Mouse (Mus musculus): ENCODE results near the gene Ascc1. TPM values are rescaled to one million over a fixed set of nuclear protein-coding genes. Genes with fewer than 3 reads are reported as not detected.

Ascc1 gene
- polyA plus RNA-seq, 1 experiment from 2014 or later, result 57.8 TPM

GRCm38 (mm10) chr10:59963609-59964008 is 39.0 kb upstream of the Ascc1 start:
- Histone ChIP-seq H3K4me2 (ENCODE audit: low read length) (no peak overlapping the region), H3K36me3 (ENCODE audit: insufficient read depth, low read length) (no peaks in the 10 kb centered on the region), H3K4me1 (replicated peaks; ENCODE audit: insufficient read depth, low read length) (peaks cover 14% of the 10 kb centered on the region), H3K9ac (ENCODE audit: low read depth, low read length) (no peak overlapping the region), H3K9me3 (replicated peaks; ENCODE audit: low read length) (no peaks in the 10 kb centered on the region), H3K4me3 (replicated peaks; ENCODE audit: low read depth, low read length) (no peak overlapping the region), H3K27ac (no peak overlapping the region), H3K27me3 (ENCODE audit: insufficient read depth, low read length) (no peaks in the 10 kb centered on the region)
- no peak for ATAC-seq (replicated peaks; ENCODE audit: low FRiP score, low read depth)
- no peak for DNase-seq (ENCODE audit: low spot score)
- 73% methylated on average over 2 of the region's 2 CpGs for WGBS
- no peak for TF ChIP-seq CTCF (IDR thresholded peaks at IDR 0.05; ENCODE audit: low read depth)

DNA sequence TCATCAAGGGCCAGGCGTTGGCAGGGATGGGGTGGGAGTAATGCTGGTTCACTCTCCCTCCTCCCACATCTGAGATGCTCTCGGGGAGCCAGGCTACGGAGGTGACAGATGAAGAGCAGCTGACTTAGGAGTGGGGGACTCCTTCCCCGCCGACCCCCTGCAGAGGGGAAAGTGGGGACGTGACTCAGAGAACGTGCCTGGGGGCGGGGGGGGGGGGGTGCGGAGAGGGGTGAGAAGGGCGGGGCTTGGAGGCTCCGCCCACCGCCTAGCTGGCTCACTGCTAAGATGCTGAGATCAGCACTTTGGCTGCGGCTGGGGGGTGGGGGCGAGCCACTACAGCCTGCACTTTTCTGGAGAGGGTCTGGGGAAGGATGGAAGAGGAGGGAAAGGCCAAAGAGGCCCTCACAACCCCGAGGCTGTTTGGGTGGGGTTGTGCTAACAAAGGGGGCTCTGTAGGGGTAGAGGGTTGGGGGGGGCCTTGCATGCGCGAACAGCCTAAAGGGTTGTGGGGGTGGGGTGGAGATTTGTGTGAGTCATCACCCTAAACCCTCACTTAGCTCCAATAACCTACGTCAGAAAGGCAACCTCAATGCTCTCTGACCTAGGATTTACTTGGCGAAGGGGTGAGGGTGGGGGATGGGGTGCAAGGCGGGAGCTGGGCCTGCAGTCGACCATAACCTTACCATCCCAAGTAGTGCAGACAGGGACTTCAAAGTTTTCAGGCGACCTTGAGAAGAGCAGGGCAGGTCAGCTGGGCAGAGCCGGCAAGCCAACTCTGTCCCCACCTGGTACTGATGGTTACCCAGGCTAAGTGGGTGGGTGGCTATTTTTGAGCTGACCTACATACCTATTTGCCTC is 37.9 kb upstream of the Ascc1 start:
- Histone ChIP-seq H3K36me3 (ENCODE audit: insufficient read depth, low read length) (no peaks in the 10 kb centered on the region), H3K4me1 (replicated peaks; ENCODE audit: insufficient read depth, low read length) (peaks cover 14% of the 10 kb centered on the region), H3K27ac (peak overlapping the region; percentile 47), H3K4me2 (ENCODE audit: low read length) (peak overlapping the region; percentile 45), H3K9me3 (replicated peaks; ENCODE audit: low read length) (no peaks in the 10 kb centered on the region), H3K9ac (ENCODE audit: low read depth, low read length) (0 out of 2 replicates have a peak overlapping the region, but pooled peaks have one; percentile 5), H3K27me3 (ENCODE audit: insufficient read depth, low read length) (no peaks in the 10 kb centered on the region), H3K4me3 (replicated peaks; ENCODE audit: low read depth, low read length) (no peak overlapping the region; the same call in 1 of the 2 replicates)
- no peak for TF ChIP-seq CTCF (IDR thresholded peaks at IDR 0.05; ENCODE audit: low read depth)
- peak; percentile 44 for ATAC-seq (replicated peaks; ENCODE audit: low FRiP score, low read depth)
- 8% methylated on average over 18 of the region's 23 CpGs for WGBS
- no peak for DNase-seq (ENCODE audit: low spot score)

DNA sequence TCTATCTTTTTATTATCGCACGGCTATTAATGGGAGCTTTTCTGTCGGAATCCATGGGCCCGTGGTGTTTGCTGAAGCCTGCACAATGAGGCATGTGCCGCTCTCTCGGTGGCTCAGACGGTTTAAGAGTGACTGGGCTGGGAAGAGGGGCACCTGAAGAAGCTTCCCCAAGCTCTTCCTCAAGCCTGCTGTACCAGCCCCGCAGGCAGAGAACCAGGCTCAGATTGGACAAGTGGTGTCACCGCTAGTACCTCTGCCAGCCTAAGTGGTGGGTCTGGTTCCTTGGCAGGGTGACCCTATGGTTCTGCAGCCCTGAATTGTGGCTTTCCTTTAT is 37.3 kb upstream of the Ascc1 start:
- 26% methylated on average over 9 of the region's 9 CpGs for WGBS
- DNase-seq (ENCODE audit: low spot score), result no peak
- Histone ChIP-seq H3K4me2 (ENCODE audit: low read length) (peak overlapping the region; percentile 45; the same call in 1 of the 2 replicates), H3K27me3 (ENCODE audit: insufficient read depth, low read length) (no peaks in the 10 kb centered on the region), H3K36me3 (ENCODE audit: insufficient read depth, low read length) (no peaks in the 10 kb centered on the region), H3K9ac (ENCODE audit: low read depth, low read length) (no peak overlapping the region), H3K4me1 (replicated peaks; ENCODE audit: insufficient read depth, low read length) (peaks cover 18% of the 10 kb centered on the region), H3K4me3 (replicated peaks; ENCODE audit: low read depth, low read length) (no peak overlapping the region), H3K27ac (0 out of 2 replicates have a peak overlapping the region, but pooled peaks have one; percentile 47), H3K9me3 (replicated peaks; ENCODE audit: low read length) (no peaks in the 10 kb centered on the region)
- no peak for ATAC-seq (replicated peaks; ENCODE audit: low FRiP score, low read depth)
- no peak for TF ChIP-seq CTCF (IDR thresholded peaks at IDR 0.05; ENCODE audit: low read depth)

GRCm38 (mm10) chr10:59965788-59966187 is 36.8 kb upstream of the Ascc1 start:
- TF ChIP-seq CTCF (IDR thresholded peaks at IDR 0.05; ENCODE audit: low read depth), result no peak
- Histone ChIP-seq H3K27ac (no peak overlapping the region), H3K4me1 (replicated peaks; ENCODE audit: insufficient read depth, low read length) (peaks cover 21% of the 10 kb centered on the region), H3K9me3 (replicated peaks; ENCODE audit: low read length) (no peaks in the 10 kb centered on the region), H3K9ac (ENCODE audit: low read depth, low read length) (no peak overlapping the region), H3K36me3 (ENCODE audit: insufficient read depth, low read length) (no peaks in the 10 kb centered on the region), H3K27me3 (ENCODE audit: insufficient read depth, low read length) (no peaks in the 10 kb centered on the region), H3K4me3 (replicated peaks; ENCODE audit: low read depth, low read length) (no peak overlapping the region), H3K4me2 (ENCODE audit: low read length) (no peak overlapping the region)
- no peak for DNase-seq (ENCODE audit: low spot score)
- ATAC-seq (replicated peaks; ENCODE audit: low FRiP score, low read depth), result no peak
- WGBS, result 52% methylated on average over 8 of the region's 8 CpGs

DNA sequence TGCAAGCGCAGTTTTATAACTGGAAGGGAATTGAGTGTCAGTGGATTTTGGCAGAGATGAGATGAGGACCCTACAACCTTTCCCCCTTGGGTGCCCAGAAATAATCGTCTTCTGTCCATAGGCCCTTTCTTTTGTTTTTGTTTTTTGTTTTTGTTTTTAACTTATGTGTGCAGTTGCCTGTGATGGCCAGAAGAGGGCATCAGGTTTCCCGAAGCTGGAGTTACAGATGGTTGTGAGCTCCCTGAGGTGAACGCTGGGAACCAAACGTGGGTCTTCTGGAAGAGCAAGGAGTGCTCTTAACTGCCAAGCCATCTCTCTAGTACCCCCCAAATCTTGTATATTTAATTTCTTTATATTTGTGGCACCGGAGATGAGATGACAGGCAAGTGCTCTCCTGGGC is 35.9 kb upstream of the Ascc1 start:
- no peak overlapping the region for H3K4me3 ChIP-seq (replicated peaks; ENCODE audit: low read depth, low read length)
- 95% methylated on average over 6 of the region's 6 CpGs for WGBS
- H3K4me2 ChIP-seq (ENCODE audit: low read length), result no peak overlapping the region
- no peak for ATAC-seq (replicated peaks; ENCODE audit: low FRiP score, low read depth)
- H3K9ac ChIP-seq (ENCODE audit: low read depth, low read length), result no peak overlapping the region
- no peaks in the 10 kb centered on the region for H3K27me3 ChIP-seq (ENCODE audit: insufficient read depth, low read length)
- no peaks in the 10 kb centered on the region for H3K36me3 ChIP-seq (ENCODE audit: insufficient read depth, low read length)
- H3K4me1 ChIP-seq (replicated peaks; ENCODE audit: insufficient read depth, low read length), result peaks cover 21% of the 10 kb centered on the region
- H3K9me3 ChIP-seq (replicated peaks; ENCODE audit: low read length), result no peaks in the 10 kb centered on the region
- no peak for DNase-seq (ENCODE audit: low spot score)
- H3K27ac ChIP-seq, result no peak overlapping the region
- peak; percentile 43 for TF ChIP-seq CTCF (IDR thresholded peaks at IDR 0.05; ENCODE audit: low read depth)

DNA sequence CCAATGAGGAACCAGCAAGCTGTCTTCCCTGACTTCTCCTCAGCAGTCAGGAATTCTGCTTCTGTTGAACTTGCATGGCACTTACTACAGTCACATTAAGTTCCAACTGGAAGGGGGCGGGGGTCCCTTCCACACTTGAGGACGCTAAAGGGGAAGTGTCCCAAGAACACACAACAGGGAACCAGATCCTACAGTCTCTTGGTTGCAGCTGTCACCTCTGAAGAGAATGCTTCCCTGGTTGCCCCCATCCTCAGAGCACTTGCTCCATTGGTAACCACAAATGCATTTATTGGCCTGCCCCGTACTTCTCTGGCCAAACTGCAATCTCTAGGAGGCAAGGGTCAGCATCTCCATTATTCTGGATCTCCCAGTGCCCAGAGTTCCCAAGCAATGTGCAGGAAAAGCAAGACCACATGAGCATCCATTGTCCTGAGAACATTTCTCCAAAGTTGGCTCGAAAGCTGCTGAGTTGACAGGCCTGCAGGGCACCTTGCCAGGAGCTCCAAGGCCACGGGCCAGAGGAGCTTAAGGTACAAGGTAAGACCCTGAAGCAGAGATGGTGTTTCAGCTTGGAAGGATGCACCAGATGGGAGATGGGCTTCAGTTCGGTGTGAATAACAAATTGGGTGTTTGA is 35.2 kb upstream of the Ascc1 start:
- no peak for ATAC-seq (replicated peaks; ENCODE audit: low FRiP score, low read depth)
- no peak overlapping the region for H3K27ac ChIP-seq
- no peak overlapping the region for H3K9ac ChIP-seq (ENCODE audit: low read depth, low read length)
- no peak for TF ChIP-seq CTCF (IDR thresholded peaks at IDR 0.05; ENCODE audit: low read depth)
- 76% methylated on average over 6 of the region's 6 CpGs for WGBS
- DNase-seq (ENCODE audit: low spot score), result no peak
- no peak overlapping the region for H3K4me3 ChIP-seq (replicated peaks; ENCODE audit: low read depth, low read length)
- no peaks in the 10 kb centered on the region for H3K27me3 ChIP-seq (ENCODE audit: insufficient read depth, low read length)
- H3K4me2 ChIP-seq (ENCODE audit: low read length), result no peak overlapping the region
- H3K4me1 ChIP-seq (replicated peaks; ENCODE audit: insufficient read depth, low read length), result peaks cover 21% of the 10 kb centered on the region
- H3K36me3 ChIP-seq (ENCODE audit: insufficient read depth, low read length), result no peaks in the 10 kb centered on the region
- H3K9me3 ChIP-seq (replicated peaks; ENCODE audit: low read length), result no peaks in the 10 kb centered on the region

Measured in kidney, postnatal 0 days (tissue).